Mouse (Mus musculus) megakaryocyte, embryonic 14.5 days (primary cell): ENCODE measurements around the gene Uggt1.

Experiments
- FLI1 ChIP-seq: IDR thresholded peaks from 2 replicates; pipeline ENCODE4 v1.6.1; 2012; ENCODE audit warnings: low read length, inconsistent platforms, mixed read lengths
- GATA1 ChIP-seq: IDR thresholded peaks from 3 replicates; pipeline ENCODE4 v1.6.1; 2012; ENCODE audit warnings: mixed read lengths, low read length, inconsistent platforms, borderline replicate concordance

DNA sequence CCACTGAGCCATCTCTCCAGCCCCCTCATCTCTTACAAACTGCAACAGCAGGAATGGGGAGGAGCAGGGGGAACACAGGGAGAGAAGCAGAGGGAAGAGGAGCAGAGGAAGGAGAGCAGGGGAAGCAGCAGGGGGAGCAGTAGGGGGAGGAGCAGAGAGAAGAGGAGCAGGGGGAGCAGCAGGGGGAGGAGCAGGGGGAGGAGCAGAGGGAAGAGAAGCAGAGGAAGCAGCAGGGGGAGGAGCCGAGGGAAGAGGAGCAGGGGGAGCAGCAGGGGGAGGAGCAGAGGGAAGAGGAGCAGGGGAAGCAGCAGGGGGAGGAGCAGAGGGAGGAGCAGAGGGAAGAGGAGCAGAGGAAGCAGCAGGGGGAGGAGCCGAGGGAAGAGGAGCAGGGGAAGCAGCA, 14.1 kb upstream of the Uggt1 start:
- TF ChIP-seq GATA1 (no peak), FLI1 (no peak)
